Mouse (Mus musculus) megakaryocyte-erythroid progenitor cell, adult 5-6 weeks (primary cell): ENCODE results near the gene Lpcat3. TPM values are rescaled to one million over a fixed set of nuclear protein-coding genes. Genes with fewer than 3 reads are reported as not detected.

Source experiments
- ATAC-seq: replicated peaks from 2 replicates; pipeline ENCODE4 v1.8.0; 2016; ENCODE audit warnings: mild to moderate bottlenecking, inconsistent platforms; ENCODE audit not compliant: severe bottlenecking, poor library complexity, low FRiP score, low TSS enrichment
- total RNA-seq, 2 experiments: library from RNA; stranded (forward) in 1 of 2; stranded (reverse) in 1 of 2; fragments of 200-1000, 215-1000 nt in 1 of 2; fragments of >200 nt in 1 of 2; fragmentation: Nextera tagmentation in 1 of 2; gene quantifications; 2 replicates each; pipeline ENCODE4 v1.2.3; 2014 to 2017

Lpcat3 gene
- total RNA-seq, 2 experiments from 2014 or later: 53.1 to 91.1 TPM

DNA sequence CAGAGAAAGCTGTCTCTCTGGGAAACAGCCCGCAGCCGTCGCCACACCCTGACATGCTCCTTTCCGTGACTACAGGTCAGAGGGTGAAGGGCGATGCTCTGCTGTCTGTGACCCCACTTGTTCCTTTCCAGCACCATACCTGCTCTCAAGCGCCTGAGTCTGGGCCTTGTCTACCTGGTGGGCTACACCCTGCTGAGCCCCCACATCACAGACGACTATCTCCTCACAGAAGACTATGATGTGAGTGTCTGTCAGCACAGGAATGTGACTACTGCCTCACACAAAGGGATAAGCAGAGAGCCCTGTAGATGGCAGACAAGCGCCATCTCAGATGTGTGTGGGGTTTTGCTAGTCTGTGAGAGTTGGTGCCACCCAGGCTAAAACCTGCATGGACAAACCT lies 38.5 kb downstream of the Lpcat3 start:
- ATAC-seq: no peak

DNA sequence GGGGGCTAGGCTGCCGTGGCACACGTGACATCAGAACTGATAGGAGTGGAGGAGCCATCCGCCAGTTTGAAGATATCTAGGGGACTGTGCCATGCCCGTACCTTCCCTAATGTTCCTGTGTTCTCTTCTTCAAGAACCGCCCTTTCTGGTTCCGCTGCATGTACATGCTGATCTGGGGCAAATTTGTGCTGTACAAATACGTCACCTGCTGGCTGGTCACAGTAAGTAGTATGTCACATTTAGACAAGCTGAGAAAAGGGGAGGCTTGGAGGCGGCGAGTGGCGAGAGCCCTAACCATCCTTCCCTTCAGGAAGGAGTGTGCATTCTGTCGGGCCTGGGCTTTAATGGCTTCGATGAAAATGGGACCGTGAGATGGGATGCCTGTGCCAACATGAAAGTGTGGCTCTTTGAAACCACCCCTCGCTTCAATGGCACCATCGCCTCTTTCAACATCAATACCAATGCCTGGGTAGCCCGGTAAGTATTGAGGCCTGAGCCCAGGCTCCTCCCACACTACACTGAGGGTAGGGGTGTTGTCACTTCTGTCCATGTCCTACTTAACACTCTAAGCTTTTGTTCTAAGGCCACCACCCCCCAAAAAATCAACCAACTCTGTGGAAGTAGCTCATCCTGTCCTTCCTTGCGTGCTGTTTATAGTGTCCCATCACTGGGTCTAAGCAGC lies 39.4 kb downstream of the Lpcat3 start:
- ATAC-seq: 0 out of 2 replicates have a peak, but pooled peaks have one; percentile 12

DNA sequence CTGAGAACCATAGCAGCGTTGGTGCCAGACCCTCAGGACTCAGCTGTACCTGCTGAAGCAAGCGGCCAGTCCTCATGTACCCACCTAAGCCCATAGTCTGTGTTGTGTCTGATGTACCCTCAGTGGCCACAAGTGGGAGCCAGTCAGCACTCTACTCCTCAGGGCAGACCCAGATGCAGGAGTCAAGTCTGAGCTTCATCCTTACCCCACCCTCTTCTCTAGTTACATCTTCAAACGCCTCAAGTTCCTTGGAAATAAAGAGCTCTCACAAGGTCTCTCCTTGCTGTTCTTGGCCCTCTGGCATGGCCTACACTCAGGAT lies 39.9 kb downstream of the Lpcat3 start:
- ATAC-seq: peak; percentile 84

DNA sequence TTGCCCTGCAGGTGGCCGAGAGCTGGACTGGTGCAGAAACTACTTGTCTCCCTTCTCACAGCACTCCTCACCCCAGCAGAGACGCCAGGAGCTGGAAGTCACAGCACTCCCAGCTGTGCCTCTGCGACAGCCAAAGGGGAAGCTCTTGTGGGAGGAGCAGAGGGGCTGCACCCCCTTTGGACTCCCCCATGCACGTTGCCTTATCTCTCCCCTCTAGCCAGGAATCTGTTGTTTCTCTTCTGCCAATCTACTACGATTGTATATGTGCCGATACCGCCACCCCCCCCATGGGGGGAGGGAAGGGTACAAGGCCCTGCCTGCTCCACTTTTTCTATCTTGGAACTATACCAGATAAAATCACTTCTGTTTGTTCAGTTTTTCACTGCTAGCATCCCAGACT lies 41.0 kb downstream of the Lpcat3 start:
- ATAC-seq: no peak

DNA sequence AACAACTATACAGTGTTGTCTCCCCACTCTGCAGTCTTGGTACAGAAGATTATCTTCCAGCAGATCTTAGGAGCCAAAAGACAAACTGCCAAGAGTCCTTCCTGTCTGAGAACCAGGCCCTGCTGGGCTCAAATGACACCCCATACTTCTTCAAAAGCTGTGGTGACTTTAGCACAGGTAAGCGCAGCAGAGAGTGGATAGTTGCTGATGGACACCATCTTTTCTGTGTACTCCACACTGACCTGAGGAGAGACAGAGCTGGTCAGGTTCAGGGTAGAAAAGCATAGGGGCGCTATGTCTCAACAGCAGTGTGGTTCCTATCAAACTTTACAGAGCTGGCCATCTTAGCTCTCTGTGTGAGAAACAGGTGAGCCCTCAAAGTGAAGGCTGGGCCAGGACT lies 41.6 kb downstream of the Lpcat3 start:
- ATAC-seq: no peak

DNA sequence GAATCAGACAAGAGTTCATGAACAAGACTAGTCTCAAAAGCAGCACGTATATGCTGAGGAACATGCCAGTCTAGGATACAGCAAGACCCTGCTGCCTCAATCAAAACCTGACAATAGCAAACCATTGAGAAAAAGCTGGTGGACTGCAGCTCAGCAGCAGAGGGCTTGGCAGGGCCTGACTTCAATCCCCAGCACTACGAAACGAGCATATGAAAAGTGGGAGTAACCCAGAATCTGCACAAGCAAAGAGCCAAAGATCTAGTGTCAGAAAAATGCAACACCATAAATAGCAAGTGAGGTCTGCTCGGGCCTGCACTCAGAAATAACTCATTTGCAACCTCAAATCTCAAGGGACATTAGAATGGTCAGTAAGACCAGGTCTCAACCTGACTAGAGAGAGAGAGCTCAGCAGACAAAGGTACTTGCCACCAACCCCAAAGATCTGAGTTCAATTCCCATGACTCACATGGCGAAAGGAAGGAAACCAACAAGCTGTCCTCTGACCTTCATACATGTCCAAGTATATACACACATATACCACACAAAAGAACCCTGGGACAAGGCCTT lies 43.3 kb downstream of the Lpcat3 start:
- ATAC-seq: no peak

- no peak for ATAC-seq
Observed at GRCm38 (mm10) chr6:124708289-124708889, 45.6 kb downstream of the Lpcat3 start.

DNA sequence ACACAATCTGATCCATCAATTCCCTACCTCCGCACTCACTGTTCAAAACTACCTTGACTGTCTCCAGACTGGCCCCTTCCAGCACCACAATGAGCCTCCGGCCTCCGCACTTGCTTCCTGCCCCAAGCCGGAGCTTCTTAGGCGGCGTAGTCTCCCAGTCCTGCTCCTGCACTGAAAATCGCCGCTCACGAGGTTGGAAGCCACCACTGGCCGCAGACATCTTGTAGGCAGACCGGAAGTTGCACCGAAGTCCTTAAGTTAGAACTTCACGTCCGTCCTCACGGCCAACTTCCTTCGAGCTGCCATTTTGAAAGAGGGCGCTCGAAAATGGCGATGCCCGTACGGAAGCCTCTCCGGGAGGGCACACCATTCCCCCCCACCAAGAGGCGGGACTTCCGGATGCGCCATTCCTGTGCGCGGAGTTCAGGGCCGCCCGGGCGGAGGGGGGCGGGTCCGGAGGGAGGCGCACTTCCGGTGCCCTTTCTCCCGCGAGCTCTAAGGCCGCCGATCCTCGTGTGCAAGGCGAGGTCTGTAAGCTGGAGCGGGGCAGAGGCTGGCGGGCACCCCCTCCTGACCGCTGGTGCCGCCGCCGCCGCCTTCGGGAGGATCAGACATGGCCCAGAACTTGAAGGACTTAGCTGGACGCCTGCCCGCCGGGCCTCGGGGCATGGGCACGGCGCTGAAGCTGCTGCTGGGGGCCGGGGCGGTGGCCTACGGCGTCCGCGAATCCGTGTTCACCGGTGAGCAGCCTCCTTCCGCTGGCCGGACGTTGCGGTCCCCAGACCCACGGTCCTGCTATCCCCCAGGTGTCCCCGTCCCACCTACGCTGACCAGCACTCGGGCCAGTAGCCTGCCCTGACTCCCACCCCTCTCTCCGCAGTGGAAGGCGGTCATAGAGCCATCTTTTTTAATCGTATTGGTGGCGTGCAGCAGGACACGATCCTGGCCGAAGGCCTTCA lies 49.3 kb downstream of the Lpcat3 start, which contains the start of the genes Emg1 and Phb2:
TSS of gene Emg1 (minus strand) at position 355 of the 959 bp plus-strand sequence.
TSS of gene Phb2 (plus strand) at position 513 of the 959 bp plus-strand sequence.
- ATAC-seq: peak; percentile 87

DNA sequence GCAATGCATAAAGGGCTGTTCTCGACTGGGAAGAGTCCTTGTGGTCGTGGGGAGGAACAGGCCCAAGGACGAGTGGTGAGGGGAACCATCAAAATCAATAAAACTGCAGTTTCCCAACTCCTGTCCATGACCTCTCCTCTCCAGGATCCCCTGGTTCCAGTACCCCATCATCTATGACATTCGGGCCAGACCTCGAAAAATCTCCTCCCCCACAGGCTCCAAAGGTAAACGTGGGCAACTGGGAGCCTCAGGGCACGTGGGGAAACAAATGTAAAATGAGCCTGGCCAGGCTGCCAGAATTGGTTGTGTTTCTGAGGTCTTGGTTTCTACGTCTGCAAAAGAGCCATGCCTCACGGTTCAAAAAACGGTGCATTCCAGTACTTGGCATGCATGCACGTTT lies 50.1 kb downstream of the Lpcat3 start:
- ATAC-seq: no peak

GRCm38 (mm10) chr6:124716864-124717490 lies 54.1 kb downstream of the Lpcat3 start:
- no peak for ATAC-seq

DNA sequence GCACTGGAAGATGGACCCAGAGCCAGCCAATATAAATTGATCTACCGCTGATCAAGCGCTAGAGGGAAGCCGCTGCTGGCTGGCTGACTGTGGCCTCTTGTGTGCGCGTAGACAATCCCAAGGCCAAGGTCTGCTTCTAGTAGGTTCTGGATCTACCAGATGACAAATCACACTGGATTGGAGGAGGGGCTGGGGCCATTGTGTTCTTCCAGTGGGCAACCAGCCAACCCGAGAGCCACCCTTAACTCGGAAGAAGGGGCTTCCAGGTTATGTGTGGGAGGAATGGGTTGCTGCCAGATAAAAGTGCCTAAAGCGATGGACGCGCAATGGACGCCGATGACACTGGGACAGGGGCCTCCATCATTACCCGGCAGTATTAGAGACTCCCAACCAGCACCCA lies 55.1 kb downstream of the Lpcat3 start:
- no peak for ATAC-seq

DNA sequence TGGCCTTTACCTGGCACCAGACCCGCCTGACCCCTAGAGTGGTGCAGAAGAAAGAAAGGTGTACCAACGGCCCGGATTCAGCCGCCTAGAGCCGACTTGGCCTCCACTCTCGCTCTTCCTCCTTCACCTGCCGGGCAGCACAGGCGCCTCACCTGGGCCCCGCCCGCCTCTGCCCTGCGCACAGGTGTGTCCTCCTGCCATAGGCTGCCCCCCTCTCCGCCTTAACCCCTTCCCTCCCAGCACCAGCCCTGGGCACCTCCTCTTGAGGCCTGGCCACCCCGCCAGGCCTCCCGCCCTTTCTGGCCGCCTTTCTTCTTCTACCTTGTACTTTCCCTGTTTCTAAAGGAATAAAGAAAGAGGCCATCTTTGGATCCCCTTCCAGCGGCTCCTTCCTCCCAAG lies 55.9 kb downstream of the Lpcat3 start:
- ATAC-seq: no peak

DNA sequence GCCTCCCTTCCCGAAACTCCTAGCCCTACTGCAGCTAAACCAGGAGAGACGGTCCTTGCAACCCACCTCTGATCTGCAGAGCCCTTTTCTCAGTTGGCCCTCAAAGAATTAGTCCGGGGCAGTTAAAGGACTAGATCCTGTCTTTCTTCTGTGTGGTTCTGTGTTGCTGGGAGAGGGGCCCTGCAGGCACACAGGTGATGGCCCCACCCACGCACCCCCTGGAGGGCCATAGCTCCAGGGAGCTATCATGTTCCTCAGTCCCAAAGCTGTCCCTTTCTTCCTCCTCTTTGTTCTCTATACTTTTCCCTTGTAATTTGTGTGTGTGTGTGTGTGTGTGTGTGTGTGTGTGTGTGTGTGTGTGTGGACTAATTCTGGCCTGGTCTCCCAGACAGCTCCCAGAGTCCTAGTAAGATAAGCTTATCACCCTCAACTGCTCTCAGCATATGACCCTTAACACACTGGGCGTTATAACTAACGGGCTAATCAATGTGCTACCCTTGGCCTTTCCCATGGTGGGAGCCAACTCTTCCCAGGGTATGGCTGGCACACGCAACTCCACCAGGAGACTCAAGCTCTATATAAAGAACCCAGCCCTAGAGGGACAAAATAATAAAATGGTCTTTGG lies 56.6 kb downstream of the Lpcat3 start:
- peak; percentile 60 for ATAC-seq

GRCm38 (mm10) chr6:124720904-124721303 lies 58.1 kb downstream of the Lpcat3 start:
- no peak for ATAC-seq

GRCm38 (mm10) chr6:124722876-124723473 lies 60.1 kb downstream of the Lpcat3 start:
- no peak for ATAC-seq

DNA sequence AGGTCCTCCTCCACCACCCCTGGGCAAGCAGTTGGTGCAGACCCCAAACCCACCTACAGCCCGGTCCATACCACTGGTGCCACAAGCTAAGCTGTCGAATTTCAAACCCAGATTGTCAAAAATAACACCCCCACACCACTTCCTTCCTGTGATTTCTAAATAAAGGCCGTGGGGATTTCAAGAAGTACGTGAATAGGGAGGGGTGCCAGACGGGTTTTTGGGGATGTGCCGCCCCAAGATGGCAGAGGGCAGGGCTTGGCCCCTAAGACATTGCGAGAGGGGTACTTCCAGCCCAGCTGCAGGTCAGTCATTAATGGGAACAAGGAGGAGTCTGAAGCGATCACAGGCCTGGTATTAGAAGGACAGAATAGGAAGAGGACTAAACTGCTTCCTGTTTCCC lies 60.7 kb downstream of the Lpcat3 start:
- ATAC-seq: no peak

GRCm38 (mm10) chr6:124724472-124724871 lies 61.6 kb downstream of the Lpcat3 start:
- ATAC-seq: peak; percentile 9

GRCm38 (mm10) chr6:124728621-124729020 lies 65.8 kb downstream of the Lpcat3 start:
- ATAC-seq: no peak
